Mouse (Mus musculus): ENCODE data around the gene Slit3. TPM values are rescaled to one million over a fixed set of nuclear protein-coding genes. Genes with fewer than 3 reads are reported as not detected.

The Slit3 gene
- total and polyA plus RNA-seq, 3 experiments: not detected

- no peak for TF ChIP-seq KAT2A (conservative IDR thresholded peaks at IDR 0.05; ENCODE audit: low read depth, low read length)
- no peak for TF ChIP-seq UBTF (IDR thresholded peaks at IDR 0.05; ENCODE audit: borderline replicate concordance, insufficient read depth, low read depth, low read length)
- TF ChIP-seq SIN3A (IDR thresholded peaks at IDR 0.05; ENCODE audit: low read length): no peak
- no peak for TF ChIP-seq HCFC1 (IDR thresholded peaks at IDR 0.05; ENCODE audit: low read depth, low read length)
- no peak for TF ChIP-seq TAL1 (IDR thresholded peaks at IDR 0.05; ENCODE audit: low read length)
- TF ChIP-seq ZC3H11A (IDR thresholded peaks at IDR 0.05; ENCODE audit: low read depth, low read length): no peak
- no peak for TF ChIP-seq POLR2A (IDR thresholded peaks at IDR 0.05; ENCODE audit: control insufficient read depth in 1 of 2, insufficient read depth in 1 of 2, low read depth in 1 of 2, low read length in 2 of 2, poor library complexity in 1 of 2)
- TF ChIP-seq TCF12 (IDR thresholded peaks at IDR 0.05; ENCODE audit: low read depth, low read length): no peak
- no peak for TF ChIP-seq POLR2AphosphoS2 (IDR thresholded peaks at IDR 0.05; ENCODE audit: low read length)
- no peak for TF ChIP-seq CTCF (IDR thresholded peaks at IDR 0.05 in 2 of 3, conservative IDR thresholded peaks at IDR 0.05 in 1 of 3; ENCODE audit: control insufficient read depth in 1 of 3, insufficient read depth in 1 of 3, low read depth in 2 of 3, low read length in 3 of 3, poor library complexity in 1 of 3, severe bottlenecking in 1 of 3)
- no peak for TF ChIP-seq ETS1 (IDR thresholded peaks at IDR 0.05; ENCODE audit: low read depth, low read length)
- TF ChIP-seq BHLHE40 (IDR thresholded peaks at IDR 0.05; ENCODE audit: borderline replicate concordance, low read depth, low read length): no peak
- no peak for TF ChIP-seq GATA1 (IDR thresholded peaks at IDR 0.05; ENCODE audit: low read depth, low read length)
- TF ChIP-seq CHD1 (IDR thresholded peaks at IDR 0.05; ENCODE audit: low read depth, low read length): no peak
- TF ChIP-seq ZNF384 (IDR thresholded peaks at IDR 0.05; ENCODE audit: low read depth, low read length): no peak
- no peak for TF ChIP-seq POLR2AphosphoS5 (IDR thresholded peaks at IDR 0.05; ENCODE audit: borderline replicate concordance, low read depth, low read length)
- TF ChIP-seq MYC (IDR thresholded peaks at IDR 0.05; ENCODE audit: low read depth, low read length): no peak
- TF ChIP-seq E2F4 (IDR thresholded peaks at IDR 0.05; ENCODE audit: borderline replicate concordance, low read depth, low read length): no peak
- H3K4me3 ChIP-seq (ENCODE audit: control insufficient read depth in 1 of 2, insufficient read depth in 1 of 2, low read depth in 2 of 2, low read length in 2 of 2): no peak overlapping the region
- H3K9me3 ChIP-seq (replicated peaks; ENCODE audit: insufficient read depth, low read length): no peaks in the 10 kb centered on the region
- H3K27ac ChIP-seq (ENCODE audit: control insufficient read depth, low read depth, low read length): no peak overlapping the region
- H3K9ac ChIP-seq (ENCODE audit: control insufficient read depth, low read depth, low read length, poor library complexity, severe bottlenecking): no peak overlapping the region
- no peaks in the 10 kb centered on the region for H3K36me3 ChIP-seq (ENCODE audit: control insufficient read depth in 1 of 2, insufficient read depth in 2 of 2, low read length in 2 of 2)
- no peak for DNase-seq (ENCODE audit: low read depth, low spot score)
- no peaks in the 10 kb centered on the region for H3K4me1 ChIP-seq (ENCODE audit: control insufficient read depth in 1 of 2, insufficient read depth in 2 of 2, low read length in 2 of 2)
- H3K79me2 ChIP-seq (ENCODE audit: control insufficient read depth, insufficient read depth, low read length, poor library complexity): no peaks in the 10 kb centered on the region
- H3K27me3 ChIP-seq (ENCODE audit: control insufficient read depth in 1 of 2, insufficient read depth in 2 of 2, low read length in 2 of 2): no peaks in the 10 kb centered on the region; a peak in 1 of 4 replicates
Observed at GRCm38 (mm10) chr11:35393815-35394214, 272.8 kb downstream of the Slit3 start.

GRCm38 (mm10) chr11:35395376-35395775 is 274.4 kb downstream of the Slit3 start:
- Histone ChIP-seq H3K79me2 (ENCODE audit: control insufficient read depth, insufficient read depth, low read length, poor library complexity) (no peaks in the 10 kb centered on the region), H3K36me3 (ENCODE audit: control insufficient read depth in 1 of 2, insufficient read depth in 2 of 2, low read length in 2 of 2) (no peaks in the 10 kb centered on the region), H3K9me3 (replicated peaks; ENCODE audit: insufficient read depth, low read length) (no peaks in the 10 kb centered on the region), H3K27ac (ENCODE audit: control insufficient read depth, low read depth, low read length) (no peak overlapping the region), H3K27me3 (ENCODE audit: control insufficient read depth in 1 of 2, insufficient read depth in 2 of 2, low read length in 2 of 2) (no peaks in the 10 kb centered on the region; a peak in 1 of 4 replicates), H3K4me1 (ENCODE audit: control insufficient read depth in 1 of 2, insufficient read depth in 2 of 2, low read length in 2 of 2) (no peaks in the 10 kb centered on the region), H3K4me3 (ENCODE audit: control insufficient read depth in 1 of 2, insufficient read depth in 1 of 2, low read depth in 2 of 2, low read length in 2 of 2) (no peak overlapping the region), H3K9ac (ENCODE audit: control insufficient read depth, low read depth, low read length, poor library complexity, severe bottlenecking) (no peak overlapping the region)
- DNase-seq (ENCODE audit: low read depth, low spot score): no peak
- TF ChIP-seq CTCF (IDR thresholded peaks at IDR 0.05 in 2 of 3, conservative IDR thresholded peaks at IDR 0.05 in 1 of 3; ENCODE audit: control insufficient read depth in 1 of 3, insufficient read depth in 1 of 3, low read depth in 2 of 3, low read length in 3 of 3, poor library complexity in 1 of 3, severe bottlenecking in 1 of 3) (no peak), ETS1 (IDR thresholded peaks at IDR 0.05; ENCODE audit: low read depth, low read length) (no peak), E2F4 (IDR thresholded peaks at IDR 0.05; ENCODE audit: borderline replicate concordance, low read depth, low read length) (no peak), EP300 (IDR thresholded peaks at IDR 0.05; ENCODE audit: low read depth in 1 of 2, low read length in 2 of 2) (no peak), SMC3 (IDR thresholded peaks at IDR 0.05; ENCODE audit: low read depth, low read length) (no peak), MEF2A (IDR thresholded peaks at IDR 0.05; ENCODE audit: extremely low read depth, insufficient replicate concordance, low read depth, low read length, poor library complexity, severe bottlenecking) (no peak), SIN3A (IDR thresholded peaks at IDR 0.05; ENCODE audit: low read length) (no peak), GABPA (IDR thresholded peaks at IDR 0.05; ENCODE audit: low read depth, low read length) (no peak), ZMIZ1 (IDR thresholded peaks at IDR 0.05; ENCODE audit: low read depth, low read length) (no peak), MAZ (IDR thresholded peaks at IDR 0.05; ENCODE audit: low read depth, low read length) (no peak), TCF12 (IDR thresholded peaks at IDR 0.05; ENCODE audit: low read depth, low read length) (no peak), GATA1 (IDR thresholded peaks at IDR 0.05; ENCODE audit: low read depth, low read length) (no peak)

Measured in MEL (cell line).